Mouse (Mus musculus) megakaryocyte, adult 5-6 weeks (primary cell): ENCODE results near the gene Fos. TPM values are rescaled to one million over a fixed set of nuclear protein-coding genes. Genes with fewer than 3 reads are reported as not detected.
"Not testable (repeated sequence)": the region's sequence is repeated elsewhere in the genome, so short reads cannot be mapped to it uniquely, and the experiment has no call there.

Experiments used
- ATAC-seq: 2 replicates; pipeline ENCODE4 v1.8.0; 2016; ENCODE audit warnings: mild to moderate bottlenecking, inconsistent platforms; ENCODE audit not compliant: poor library complexity, severe bottlenecking
- total RNA-seq, 2 experiments: library from RNA; stranded (forward) in 1 of 2; stranded (reverse) in 1 of 2; fragments of 153-499, 151-499 nt in 1 of 2; fragments of 221-1000, 200-1000 nt in 1 of 2; gene quantifications; 2 replicates each; pipeline versions ENCODE4 v1.2.3 to v1.2.4; 2015 to 2017

The Fos gene
- total RNA-seq, 2 experiments from 2014 or later = 389 to 475 TPM

- ATAC-seq = no peak
These were observed 47.4 kb downstream of the Fos start for GRCm38 (mm10) chr12:85521101-85521500.

- ATAC-seq = no peak
These were observed 48.0 kb downstream of the Fos start for GRCm38 (mm10) chr12:85521673-85522072.

- no peak for ATAC-seq
These were observed 49.1 kb downstream of the Fos start for GRCm38 (mm10) chr12:85522631-85523388.

- ATAC-seq = no peak
These were observed 49.9 kb downstream of the Fos start for GRCm38 (mm10) chr12:85523421-85524192.

- ATAC-seq = no peak
These were observed 50.6 kb downstream of the Fos start for GRCm38 (mm10) chr12:85524193-85524858.

GRCm38 (mm10) chr12:85524859-85525495 lies 51.3 kb downstream of the Fos start:
- ATAC-seq = not testable (repeated sequence)

Other genes with a start within 250 kb of the Fos start
- 3.7 and 4.1 TPM in 2 replicates for gene Mlh3, start 203.3 kb upstream of the Fos start, total RNA-seq (2015)
- 6.6 and 7.1 TPM in 2 replicates for gene Mlh3, start 203.3 kb upstream of the Fos start, total RNA-seq (2017)
- gene Acyp1, start 185.5 kb upstream of the Fos start, total RNA-seq (2015) = 40.9 and 41.2 TPM in 2 replicates
- 26.2 and 49.4 TPM in 2 replicates for gene Acyp1, start 185.5 kb upstream of the Fos start, total RNA-seq (2017)
- gene Zc2hc1c, start 185.3 kb upstream of the Fos start, total RNA-seq (2015) = not detected in 2 replicates
- 0.04 TPM in 1 of 2 replicates, not detected in the other for gene Zc2hc1c, start 185.3 kb upstream of the Fos start, total RNA-seq (2017)
- gene Nek9, start 134.5 kb upstream of the Fos start, total RNA-seq (2015) = 40.9 TPM in 2 replicates
- gene Nek9, start 134.5 kb upstream of the Fos start, total RNA-seq (2017) = 25.1 and 27.9 TPM in 2 replicates
- gene Tmed10, start 99.0 kb upstream of the Fos start, total RNA-seq (2015) = 297 and 300 TPM in 2 replicates
- 128 and 157 TPM in 2 replicates for gene Tmed10, start 99.0 kb upstream of the Fos start, total RNA-seq (2017)
- 15.6 and 18.1 TPM in 2 replicates for gene Jdp2, start 125.1 kb downstream of the Fos start, total RNA-seq (2015)
- 33.3 and 38.9 TPM in 2 replicates for gene Jdp2, start 125.1 kb downstream of the Fos start, total RNA-seq (2017)
- gene Batf, start 212.8 kb downstream of the Fos start, total RNA-seq (2015) = 10.6 and 11.5 TPM in 2 replicates
- 31.5 and 41.2 TPM in 2 replicates for gene Batf, start 212.8 kb downstream of the Fos start, total RNA-seq (2017)